Comparison of ENCODE assay signal across 15 mouse cellular contexts in the genomic region with DNA sequence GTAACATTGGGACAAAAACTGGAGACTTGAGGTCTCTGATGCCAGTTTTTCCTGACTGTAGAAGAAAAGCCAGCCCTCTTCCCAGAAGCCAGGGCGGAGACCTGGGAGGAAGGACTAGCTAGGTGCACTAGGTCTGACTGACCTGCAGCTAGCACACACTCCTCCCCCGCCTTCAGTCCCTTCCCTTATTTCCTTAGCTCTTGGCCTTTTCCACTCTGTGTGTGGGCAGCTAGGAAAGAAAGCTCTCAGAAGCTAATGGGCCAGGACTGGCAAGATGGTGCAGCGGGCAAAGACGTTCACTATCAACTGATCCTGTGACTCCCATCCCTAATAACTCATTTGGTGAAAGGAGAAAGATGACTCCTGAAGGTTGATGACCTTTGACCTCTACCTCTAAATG.
"Had no signal": no experiment of that assay in that cellular context is flagged by ENCODE, and none has a peak within 500 bp of the region (broad histone marks: within the 10 kb centered on the region; RNA-seq: fewer than 3 reads in every experiment).

No protein-coding gene starts in this region.

- H3K27ac ChIP-seq: neural tube, embryonic 13.5 days; stomach, embryonic 15.5 days; stomach, postnatal 0 days had no signal

- DNase-seq: retina, postnatal 1 day; right cerebral cortex, adult 18-20 months; right cerebral cortex, postnatal 14 days; right cerebral cortex, postnatal 25 days; spleen, adult 18-20 months; thymus, adult 18-20 months; thymus, adult 2 months; thymus, postnatal 14 days; thymus, postnatal 25 days; thymus, postnatal 36 days; thymus, postnatal 4 days had no signal

- H3K9ac ChIP-seq: neural tube, embryonic 13.5 days; neural tube, embryonic 15.5 days; stomach, embryonic 15.5 days had no signal

- H3K36me3 ChIP-seq: neural tube, embryonic 13.5 days; neural tube, embryonic 15.5 days; stomach, embryonic 15.5 days had no signal

- H3K4me2 ChIP-seq: neural tube, embryonic 13.5 days; neural tube, embryonic 15.5 days; stomach, embryonic 15.5 days had no signal

- H3K27me3 ChIP-seq: neural tube, embryonic 13.5 days; neural tube, embryonic 15.5 days; stomach, embryonic 15.5 days had no signal

- H3K4me1 ChIP-seq: stomach, embryonic 15.5 days had no signal

- H3K4me3 ChIP-seq: neural tube, embryonic 13.5 days; neural tube, embryonic 15.5 days; stomach, embryonic 15.5 days had no signal

- H3K9me3 ChIP-seq: neural tube, embryonic 13.5 days; neural tube, embryonic 15.5 days; stomach, embryonic 15.5 days had no signal
